Comparison of ENCODE assay signal across 8 mouse cellular contexts in the genomic region with DNA sequence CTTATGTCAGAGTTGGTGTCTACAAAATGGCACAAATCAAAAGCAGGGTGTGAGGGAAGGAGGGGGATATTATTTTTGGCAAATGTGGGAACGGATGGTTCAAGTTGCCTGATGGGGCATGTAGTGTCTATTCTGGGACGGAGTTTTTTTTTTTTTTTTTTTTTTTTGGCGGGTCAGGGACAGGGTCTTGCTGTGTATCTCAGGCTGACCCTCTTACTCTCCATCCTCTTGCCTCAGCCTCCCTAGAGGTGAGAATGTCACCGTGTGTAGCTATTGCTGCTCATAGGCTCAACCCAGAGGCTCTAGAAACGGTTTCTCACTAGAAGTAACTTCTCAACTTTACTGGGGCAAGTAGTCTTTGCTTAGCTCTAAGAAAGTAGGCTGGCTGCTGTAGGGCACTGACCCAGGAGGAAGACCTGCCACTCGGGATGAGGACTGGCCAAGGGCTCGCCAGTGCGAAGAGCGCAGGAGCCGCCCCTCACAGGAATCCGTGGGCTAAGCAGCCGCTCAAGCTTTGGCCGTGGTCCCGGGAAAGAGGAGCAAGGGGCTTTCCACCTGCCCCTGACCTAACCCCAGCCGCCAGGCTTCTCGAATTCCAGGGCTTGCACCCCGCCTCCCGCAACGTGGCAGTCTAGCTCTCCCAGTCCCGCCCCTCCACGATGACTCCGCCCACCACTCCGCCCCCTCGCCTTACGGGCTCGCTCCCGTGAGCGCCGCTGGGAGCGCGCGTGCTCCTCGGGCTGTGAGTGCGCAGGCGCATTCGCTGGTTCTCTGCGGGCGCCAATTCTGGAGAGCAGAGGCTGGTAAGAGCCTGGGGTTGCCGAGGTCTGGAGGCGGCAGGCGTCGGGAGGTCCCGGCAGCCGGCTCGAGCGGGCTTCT. TPM values are rescaled to one million over a fixed set of nuclear protein-coding genes. Genes with fewer than 3 reads are reported as not detected.
A peak's percentile ranks its signal among the peaks of the same experiment; 100 is the strongest.
DNase-seq lines count a peak whose midpoint lies in the region; ATAC-seq and TF ChIP-seq lines count a peak whose summit lies in the region.

A gene (plus strand): TSS at position 761 of the 879 bp plus-strand sequence.

- peak within 1 kb of the TSS; percentile 93 for H3K27ac ChIP-seq in gastrocnemius, adult 2 months
- peak within 1 kb of the TSS; percentile 52 for H3K27ac ChIP-seq in hindbrain, postnatal 0 days
- peak within 1 kb of the TSS; percentile 80 for H3K27ac ChIP-seq in left cerebral cortex, adult 2 months

- H3K9me3 ChIP-seq in hindbrain, postnatal 0 days (ENCODE audit: low read length), result no peaks in the 10 kb centered on the region

- H3K4me2 ChIP-seq in hindbrain, postnatal 0 days (ENCODE audit: low read depth, low read length), result peak within 1 kb of the TSS; percentile 66

- peak; percentile 99 for ATAC-seq in common myeloid progenitor, adult 5-6 weeks (replicated peaks; ENCODE audit: low read depth, poor library complexity, severe bottlenecking)
- ATAC-seq in hindbrain, postnatal 0 days, result peak; percentile 94
- peak; percentile 98 for ATAC-seq in megakaryocyte, adult 5-6 weeks (ENCODE audit: poor library complexity, severe bottlenecking)

- DNase-seq in ZHBTc4 (ENCODE audit: low read depth, low spot score), result peak; percentile 99
- peak; percentile 98 for DNase-seq in gastrocnemius, adult 2 months
- peak; percentile 97 for DNase-seq in hindbrain, postnatal 0 days (ENCODE audit: low spot score)
- DNase-seq in left cerebral cortex, adult 2 months (ENCODE audit: extremely low spot score in 1 of 2, low spot score in 2 of 2), result peak; percentile 95 to 98
- DNase-seq in right cerebral cortex, adult 2 months (ENCODE audit: low spot score in 2 of 2), result peak; percentile 95
- DNase-seq in urinary bladder, postnatal 14 days (ENCODE audit: low spot score), result peak; percentile 96

- H3K4me1 ChIP-seq in hindbrain, postnatal 0 days (ENCODE audit: insufficient read depth, low read length), result no peaks in the 10 kb centered on the region; the same call in 1 of the 2 replicates

- WGBS in hindbrain, postnatal 0 days, result 4% methylated on average over 42 of the region's 46 CpGs

- H3K27me3 ChIP-seq in hindbrain, postnatal 0 days (ENCODE audit: insufficient read depth, low read length), result no peaks in the 10 kb centered on the region

- intact Hi-C loops in gastrocnemius, adult 2 months (cut with DNase I), result loop anchor here (5.0 kb wide), 1 partner anchor 53 kb away; no protein-coding TSS in a partner anchor
- intact Hi-C loops in left cerebral cortex, adult 2 months (cut with DNase I), result no loop called here

- H3K36me3 ChIP-seq in hindbrain, postnatal 0 days (ENCODE audit: insufficient read depth, low read length), result no peaks in the 10 kb centered on the region

- peak within 1 kb of the TSS; percentile 75 for H3K9ac ChIP-seq in hindbrain, postnatal 0 days (replicated peaks; ENCODE audit: low read length)

- H3K4me3 ChIP-seq in gastrocnemius, adult 2 months, result peak within 1 kb of the TSS; percentile 76
- H3K4me3 ChIP-seq in hindbrain, postnatal 0 days (ENCODE audit: low read length), result peak within 1 kb of the TSS; percentile 67
- peak within 1 kb of the TSS; percentile 97 for H3K4me3 ChIP-seq in left cerebral cortex, adult 2 months

- no peak for TF ChIP-seq CTCF in gastrocnemius, adult 2 months (IDR thresholded peaks at IDR 0.05)
- TF ChIP-seq CTCF in hindbrain, postnatal 0 days (IDR thresholded peaks at IDR 0.05; ENCODE audit: low read depth), result peak; percentile 49
- peak; percentile 6; the same call in 1 of the 2 replicates for TF ChIP-seq CTCF in left cerebral cortex, adult 2 months (IDR thresholded peaks at IDR 0.05)

RNA-seq across cellular contexts. Expression of the gene that starts here (rescaled TPM):
- 9.9 and 12.3 TPM in 2 replicates for total RNA-seq in common myeloid progenitor, adult 5-6 weeks (2017)
- total RNA-seq in gastrocnemius, adult 2 months (2021), result 1 to 10 TPM; 5.4 to 6.8 TPM
- total RNA-seq in hindbrain, postnatal 0 days (2014; rRNA removed), result 20.7 and 41.8 TPM in 2 replicates
- polyA plus RNA-seq in hindbrain, postnatal 0 days (2015; fragmentation: Nextera tagmentation; extraction: Ambion mirVana), result 14.8 and 14.9 TPM in 2 replicates
- 10 to 100 TPM; 11.5 to 11.7 TPM for total RNA-seq in left cerebral cortex, adult 2 months (2021)
- 13.0 and 17.3 TPM in 2 replicates for total RNA-seq in megakaryocyte, adult 5-6 weeks (2015)
- 7.1 and 14.6 TPM in 2 replicates for total RNA-seq in megakaryocyte, adult 5-6 weeks (2017)

Comparison
In these comparisons a context has a peak if more than half of its experiments do, and no peak if none do; other contexts are left out.
1. Peak in every context shown above with its lines: DNase-seq, ATAC-seq, H3K4me3 ChIP-seq and H3K27ac ChIP-seq.